Mouse (Mus musculus) kidney, postnatal 25 days (tissue): ENCODE data around the gene Phc2.

Experiments
- DNase-seq, 2 experiments: peaks; one replicate each; pipeline ENCODE4 v3.0.0; 2021; ENCODE audit warnings: mixed read lengths in 2 of 2

Gene Phc2

GRCm38 (mm10) chr4:128785921-128786654 is 131.6 kb downstream of the Phc2 start:
- DNase-seq = peak in 1 of 2 experiments; percentile 46

- no peak for DNase-seq
Measured at GRCm38 (mm10) chr4:128787023-128787939, 132.8 kb downstream of the Phc2 start.

GRCm38 (mm10) chr4:128788108-128788507 is 133.6 kb downstream of the Phc2 start:
- DNase-seq = no peak

- DNase-seq = peak; percentile 77 to 81
Measured at GRCm38 (mm10) chr4:128789646-128790045, 135.1 kb downstream of the Phc2 start.

GRCm38 (mm10) chr4:128793710-128794109 is 139.2 kb downstream of the Phc2 start:
- no peak for DNase-seq

GRCm38 (mm10) chr4:128794198-128794597 is 139.7 kb downstream of the Phc2 start:
- peak; percentile 91 to 93 for DNase-seq

GRCm38 (mm10) chr4:128795596-128795995 is 141.1 kb downstream of the Phc2 start:
- peak; percentile 46 to 47 for DNase-seq

GRCm38 (mm10) chr4:128796788-128797187 is 142.3 kb downstream of the Phc2 start:
- peak; percentile 36 to 63 for DNase-seq

GRCm38 (mm10) chr4:128801675-128802465 is 147.4 kb downstream of the Phc2 start:
- DNase-seq = no peak
